Comparison of ENCODE assay signal across 13 mouse cellular contexts in the genomic region with DNA sequence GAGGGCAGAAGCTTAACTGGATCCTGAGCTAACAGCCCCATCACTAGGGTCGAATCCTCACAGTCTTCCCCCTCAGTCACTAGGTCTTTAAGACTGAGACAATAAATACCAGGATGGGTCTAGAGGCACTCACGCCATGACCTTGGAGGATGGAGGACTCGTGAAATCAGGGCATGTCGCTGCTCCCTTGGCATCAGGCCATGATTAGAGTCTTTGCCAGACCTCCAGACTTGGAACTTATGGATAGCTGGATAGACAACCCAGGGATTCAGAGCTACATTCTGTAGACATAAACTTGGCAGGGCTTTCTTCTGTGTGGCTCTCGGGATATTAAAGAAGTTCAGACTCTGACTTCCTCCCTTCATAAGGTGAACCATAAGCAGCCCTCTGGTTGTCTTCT.
"Had no signal": no experiment of that assay in that cellular context is flagged by ENCODE, and none has a peak within 500 bp of the region (broad histone marks: within the 10 kb centered on the region; RNA-seq: fewer than 3 reads in every experiment).

No protein-coding gene starts in this region.

- H3K36me3 ChIP-seq: limb, embryonic 15.5 days; liver, embryonic 12.5 days; midbrain, embryonic 12.5 days; neural tube, embryonic 13.5 days had no signal

- ATAC-seq: liver, embryonic 12.5 days; lung, postnatal 0 days; midbrain, embryonic 16.5 days had no signal

- H3K4me1 ChIP-seq: liver, embryonic 12.5 days; midbrain, embryonic 12.5 days; neural tube, embryonic 13.5 days had no signal

- H3K4me2 ChIP-seq: limb, embryonic 15.5 days; liver, embryonic 12.5 days; midbrain, embryonic 12.5 days; neural tube, embryonic 13.5 days had no signal

- H3K9ac ChIP-seq: limb, embryonic 15.5 days; liver, embryonic 12.5 days; midbrain, embryonic 12.5 days; neural tube, embryonic 13.5 days had no signal

- H3K27ac ChIP-seq: left cerebral cortex, adult 2 months; limb, embryonic 15.5 days; liver, embryonic 12.5 days; midbrain, embryonic 12.5 days; neural tube, embryonic 13.5 days had no signal

- H3K4me3 ChIP-seq: left cerebral cortex, adult 2 months; limb, embryonic 15.5 days; liver, embryonic 12.5 days; midbrain, embryonic 12.5 days; neural tube, embryonic 13.5 days had no signal

- DNase-seq: kidney, postnatal 14 days; retina, postnatal 1 day; right cerebral cortex, postnatal 4 days; spleen, adult 18-20 months; thymus, adult 18-20 months; thymus, postnatal 14 days had no signal

- H3K27me3 ChIP-seq: limb, embryonic 15.5 days; liver, embryonic 12.5 days; midbrain, embryonic 12.5 days; neural tube, embryonic 13.5 days had no signal

- H3K9me3 ChIP-seq: limb, embryonic 15.5 days; liver, embryonic 12.5 days; midbrain, embryonic 12.5 days; neural tube, embryonic 13.5 days had no signal
